Mouse (Mus musculus): ENCODE measurements at regions not wholly inside any gene's neighbourhood (a gene's known extent, or its start where the extent isn't known, plus 50 kb on each side); places are given as distances from the start of the nearest gene placed in this dataset.

DNA sequence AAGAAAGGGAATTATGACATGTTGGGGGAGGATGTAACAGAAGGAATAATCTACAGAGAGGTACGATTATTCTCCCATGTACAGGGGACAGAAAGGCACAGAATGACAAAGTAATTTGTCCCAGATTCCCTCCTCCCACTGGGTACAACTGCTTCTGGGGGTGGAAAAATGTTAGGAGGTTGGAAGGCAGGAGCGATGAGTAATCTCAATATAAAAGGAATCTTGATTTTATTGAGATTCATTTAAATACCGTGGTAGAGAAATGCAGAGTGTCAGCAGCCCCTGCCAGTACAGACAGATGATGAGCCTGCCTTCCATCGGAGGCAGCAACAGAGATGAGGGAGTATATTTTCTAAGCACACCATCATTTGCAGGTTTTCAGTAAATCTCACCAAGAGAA lies 107.1 kb upstream of the Dpt start:
- WGBS = 84% methylated on average over 4 of the region's 4 CpGs
- H3K9ac ChIP-seq = no peak overlapping the region
- no peak overlapping the region for H3K4me2 ChIP-seq
- H3K36me3 ChIP-seq = no peaks in the 10 kb centered on the region
- H3K4me1 ChIP-seq = no peaks in the 10 kb centered on the region
- no peak for ATAC-seq (ENCODE audit: insufficient read depth, low FRiP score, low read depth)
- no peaks in the 10 kb centered on the region for H3K9me3 ChIP-seq
- H3K27me3 ChIP-seq (replicated peaks) = no peaks in the 10 kb centered on the region
- H3K27ac ChIP-seq = no peak overlapping the region
- H3K4me3 ChIP-seq (replicated peaks) = no peak overlapping the region

- Histone ChIP-seq H3K9ac (no peak overlapping the region), H3K4me3 (replicated peaks) (no peak overlapping the region), H3K27me3 (replicated peaks) (no peaks in the 10 kb centered on the region), H3K4me1 (no peaks in the 10 kb centered on the region), H3K27ac (no peak overlapping the region), H3K36me3 (no peaks in the 10 kb centered on the region), H3K4me2 (no peak overlapping the region), H3K9me3 (no peaks in the 10 kb centered on the region)
- ATAC-seq (ENCODE audit: insufficient read depth, low FRiP score, low read depth) = no peak
- 61% methylated on average over 2 of the region's 2 CpGs for WGBS
Observed at GRCm38 (mm10) chr1:164684437-164684836, 112.0 kb upstream of the Dpt start.

- Histone ChIP-seq H3K9me3 (no peaks in the 10 kb centered on the region), H3K27me3 (replicated peaks) (no peaks in the 10 kb centered on the region), H3K4me2 (no peak overlapping the region), H3K4me3 (replicated peaks) (no peak overlapping the region), H3K9ac (no peak overlapping the region), H3K4me1 (no peaks in the 10 kb centered on the region), H3K36me3 (no peaks in the 10 kb centered on the region), H3K27ac (no peak overlapping the region)
- no peak for ATAC-seq (ENCODE audit: insufficient read depth, low FRiP score, low read depth)
- 89% methylated on average over 3 of the region's 3 CpGs for WGBS
Observed at GRCm38 (mm10) chr1:164683788-164684187, 112.7 kb upstream of the Dpt start.

GRCm38 (mm10) chr1:164682867-164683599 lies 113.4 kb upstream of the Dpt start:
- Histone ChIP-seq H3K4me3 (replicated peaks) (no peak overlapping the region), H3K36me3 (no peaks in the 10 kb centered on the region), H3K27me3 (replicated peaks) (no peaks in the 10 kb centered on the region), H3K9me3 (no peaks in the 10 kb centered on the region), H3K27ac (no peak overlapping the region), H3K4me1 (no peaks in the 10 kb centered on the region), H3K4me2 (no peak overlapping the region), H3K9ac (no peak overlapping the region)
- ATAC-seq (ENCODE audit: insufficient read depth, low FRiP score, low read depth) = no peak
- 74% methylated on average over 5 of the region's 5 CpGs for WGBS

- Histone ChIP-seq H3K4me3 (replicated peaks) (no peak overlapping the region), H3K27ac (no peak overlapping the region), H3K9ac (no peak overlapping the region), H3K4me2 (no peak overlapping the region), H3K9me3 (no peaks in the 10 kb centered on the region), H3K27me3 (replicated peaks) (no peaks in the 10 kb centered on the region), H3K4me1 (no peaks in the 10 kb centered on the region), H3K36me3 (no peaks in the 10 kb centered on the region)
- WGBS = 81% methylated on average over 6 of the region's 6 CpGs
- ATAC-seq (ENCODE audit: insufficient read depth, low FRiP score, low read depth) = no peak
Observed at GRCm38 (mm10) chr1:164682426-164682825, 114.0 kb upstream of the Dpt start.

DNA sequence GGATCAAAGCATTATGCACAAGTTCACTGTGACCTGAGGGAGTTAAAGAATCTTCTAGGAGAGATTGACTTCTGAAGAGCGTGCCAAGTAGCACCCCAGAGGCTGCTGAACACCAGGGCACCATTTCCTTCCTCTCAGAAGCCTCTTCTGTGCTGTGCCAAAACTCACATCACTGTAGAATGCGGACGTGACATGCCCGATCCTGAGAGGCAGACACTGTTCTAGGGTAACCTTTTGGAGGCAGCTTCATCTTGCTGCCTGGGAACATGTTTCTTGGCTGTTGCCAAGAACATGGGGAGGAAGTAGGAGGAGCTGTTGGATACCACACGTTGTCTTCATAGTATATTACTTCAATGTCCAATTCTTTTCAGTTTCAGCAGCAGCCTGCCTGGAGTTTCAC lies 114.9 kb upstream of the Dpt start:
- no peaks in the 10 kb centered on the region for H3K27me3 ChIP-seq (replicated peaks)
- WGBS = 71% methylated on average over 5 of the region's 5 CpGs
- no peaks in the 10 kb centered on the region for H3K4me1 ChIP-seq
- H3K27ac ChIP-seq = no peak overlapping the region
- no peak for ATAC-seq (ENCODE audit: insufficient read depth, low FRiP score, low read depth)
- H3K9me3 ChIP-seq = no peaks in the 10 kb centered on the region
- no peak overlapping the region for H3K4me2 ChIP-seq
- H3K36me3 ChIP-seq = no peaks in the 10 kb centered on the region
- no peak overlapping the region for H3K9ac ChIP-seq
- H3K4me3 ChIP-seq (replicated peaks) = no peak overlapping the region

DNA sequence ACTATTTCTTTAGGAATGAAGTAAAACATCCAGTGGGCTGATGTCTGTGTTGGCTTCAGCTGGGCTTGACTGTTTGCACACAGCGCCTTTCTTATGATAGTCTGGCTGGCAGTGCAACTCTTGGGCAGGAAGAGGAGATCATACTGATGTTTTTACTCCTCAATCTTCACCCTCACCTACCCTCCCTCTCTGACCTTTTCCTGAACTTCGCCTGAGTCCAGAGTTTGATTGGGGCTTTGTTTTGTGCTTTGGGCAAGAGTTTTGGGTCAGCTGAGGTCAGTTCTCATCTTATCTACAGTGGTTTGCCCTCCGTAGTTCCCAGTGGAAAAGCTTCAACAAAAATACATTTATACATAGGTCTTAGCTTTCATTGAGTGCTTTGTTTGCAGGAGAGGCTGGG lies 118.1 kb upstream of the Dpt start:
- H3K4me2 ChIP-seq = no peak overlapping the region
- no peaks in the 10 kb centered on the region for H3K4me1 ChIP-seq
- no peaks in the 10 kb centered on the region for H3K9me3 ChIP-seq
- no peaks in the 10 kb centered on the region for H3K27me3 ChIP-seq (replicated peaks)
- no peak overlapping the region for H3K9ac ChIP-seq
- 42% methylated on average over 3 of the region's 3 CpGs for WGBS
- no peak overlapping the region for H3K27ac ChIP-seq
- ATAC-seq (ENCODE audit: insufficient read depth, low FRiP score, low read depth) = no peak
- no peak overlapping the region for H3K4me3 ChIP-seq (replicated peaks)
- no peaks in the 10 kb centered on the region for H3K36me3 ChIP-seq

DNA sequence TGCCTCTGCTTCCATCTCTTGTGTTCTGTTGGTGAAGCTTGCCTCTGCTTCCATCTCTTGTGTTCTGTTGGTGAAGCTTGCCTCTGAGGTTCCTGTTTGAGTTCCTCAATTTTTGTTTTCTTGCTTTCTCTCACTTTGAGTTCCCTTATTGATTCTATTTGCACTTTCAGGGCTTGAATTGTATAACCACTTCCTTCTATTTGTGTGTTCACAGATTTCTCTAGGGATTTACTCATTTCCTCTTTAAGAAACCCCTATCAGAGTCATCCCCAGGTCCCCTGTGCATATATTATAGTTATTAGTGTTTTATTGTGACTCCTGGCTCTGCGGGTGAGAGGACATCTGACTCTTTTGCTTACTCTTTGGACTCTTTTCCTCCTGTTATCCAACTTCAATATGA lies 144.2 kb upstream of the Dpt start:
- no peak overlapping the region for H3K27ac ChIP-seq
- no peak overlapping the region for H3K4me2 ChIP-seq
- WGBS = 98% methylated on average over 1 of the region's 1 CpGs
- H3K36me3 ChIP-seq = no peaks in the 10 kb centered on the region
- H3K9me3 ChIP-seq = no peaks in the 10 kb centered on the region
- no peaks in the 10 kb centered on the region for H3K27me3 ChIP-seq (replicated peaks)
- no peak for ATAC-seq (ENCODE audit: insufficient read depth, low FRiP score, low read depth)
- no peak overlapping the region for H3K4me3 ChIP-seq (replicated peaks)
- H3K4me1 ChIP-seq = no peaks in the 10 kb centered on the region
- no peak overlapping the region for H3K9ac ChIP-seq

GRCm38 (mm10) chr1:164637901-164638462 lies 158.5 kb upstream of the Dpt start:
- no peak for ATAC-seq (ENCODE audit: insufficient read depth, low FRiP score, low read depth)

GRCm38 (mm10) chr1:164631679-164632078 lies 164.8 kb upstream of the Dpt start:
- Histone ChIP-seq H3K9me3 (no peaks in the 10 kb centered on the region), H3K27me3 (replicated peaks) (no peaks in the 10 kb centered on the region), H3K36me3 (no peaks in the 10 kb centered on the region), H3K9ac (no peak overlapping the region), H3K4me3 (replicated peaks) (no peak overlapping the region), H3K4me2 (no peak overlapping the region), H3K27ac (no peak overlapping the region), H3K4me1 (no peaks in the 10 kb centered on the region)
- 76% methylated on average over 6 of the region's 6 CpGs for WGBS
- ATAC-seq (ENCODE audit: insufficient read depth, low FRiP score, low read depth) = no peak

More at GRCm38 (mm10) chr1:164637901-164638462, 158.5 kb upstream of the Dpt start:
- H3K4me3 ChIP-seq (replicated peaks) = no peak overlapping the region
- no peaks in the 10 kb centered on the region for H3K9me3 ChIP-seq
- 84% methylated on average over 7 of the region's 7 CpGs for WGBS
- H3K9ac ChIP-seq = no peak overlapping the region
- H3K4me2 ChIP-seq = no peak overlapping the region
- no peak overlapping the region for H3K27ac ChIP-seq
- H3K4me1 ChIP-seq = no peaks in the 10 kb centered on the region
- H3K27me3 ChIP-seq (replicated peaks) = no peaks in the 10 kb centered on the region
- no peaks in the 10 kb centered on the region for H3K36me3 ChIP-seq

DNA sequence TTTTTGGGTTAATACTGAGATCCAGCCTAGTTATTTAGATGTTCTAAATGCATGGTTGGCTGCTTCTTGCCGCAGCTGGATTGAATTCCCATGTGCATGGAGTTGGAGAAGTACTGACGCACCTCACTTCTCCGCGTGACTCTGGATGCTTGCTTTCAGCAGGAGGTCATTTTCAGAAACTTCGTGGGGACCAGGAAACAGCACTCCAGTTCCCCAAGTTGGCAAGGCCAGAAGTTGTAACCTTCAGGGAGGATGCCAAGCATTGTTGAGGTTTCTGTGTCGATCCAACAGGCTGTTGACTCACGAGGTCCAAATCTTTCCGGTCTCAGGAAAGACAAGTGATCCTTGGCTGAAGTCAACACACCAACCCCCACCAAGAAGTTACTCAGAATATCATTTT lies 167.6 kb upstream of the Dpt start:
- 87% methylated on average over 8 of the region's 8 CpGs for WGBS
- no peak for ATAC-seq (ENCODE audit: insufficient read depth, low FRiP score, low read depth)
- H3K9me3 ChIP-seq = no peaks in the 10 kb centered on the region
- H3K27me3 ChIP-seq (replicated peaks) = no peaks in the 10 kb centered on the region
- H3K4me3 ChIP-seq (replicated peaks) = no peak overlapping the region
- no peaks in the 10 kb centered on the region for H3K4me1 ChIP-seq
- no peak overlapping the region for H3K27ac ChIP-seq
- H3K9ac ChIP-seq = no peak overlapping the region
- no peak overlapping the region for H3K4me2 ChIP-seq
- no peaks in the 10 kb centered on the region for H3K36me3 ChIP-seq

DNA sequence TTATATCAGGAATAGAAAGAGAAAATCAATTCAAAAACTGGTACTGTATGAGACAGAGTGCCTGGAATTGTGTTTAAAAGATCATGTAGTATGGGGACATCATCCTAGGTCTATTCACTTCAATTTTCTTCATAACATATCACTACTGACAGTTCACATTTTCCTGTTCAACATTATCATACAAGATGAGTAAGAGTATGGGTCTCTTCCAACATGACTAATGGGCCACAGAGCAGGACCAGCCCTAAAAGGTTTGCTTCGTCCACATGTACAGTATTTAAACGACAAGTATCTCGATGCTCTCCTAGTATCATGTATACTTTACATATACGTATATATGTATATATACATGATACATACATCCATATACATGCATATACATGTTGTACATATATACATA lies 164.8 kb upstream of the Atp1b1 start:
- Histone ChIP-seq H3K27me3 (replicated peaks) (no peaks in the 10 kb centered on the region), H3K9ac (no peak overlapping the region), H3K4me2 (no peak overlapping the region), H3K9me3 (no peaks in the 10 kb centered on the region), H3K36me3 (no peaks in the 10 kb centered on the region), H3K27ac (no peak overlapping the region), H3K4me1 (no peaks in the 10 kb centered on the region), H3K4me3 (replicated peaks) (no peak overlapping the region)
- ATAC-seq (ENCODE audit: insufficient read depth, low FRiP score, low read depth) = no peak
- WGBS = 86% methylated on average over 4 of the region's 4 CpGs

DNA sequence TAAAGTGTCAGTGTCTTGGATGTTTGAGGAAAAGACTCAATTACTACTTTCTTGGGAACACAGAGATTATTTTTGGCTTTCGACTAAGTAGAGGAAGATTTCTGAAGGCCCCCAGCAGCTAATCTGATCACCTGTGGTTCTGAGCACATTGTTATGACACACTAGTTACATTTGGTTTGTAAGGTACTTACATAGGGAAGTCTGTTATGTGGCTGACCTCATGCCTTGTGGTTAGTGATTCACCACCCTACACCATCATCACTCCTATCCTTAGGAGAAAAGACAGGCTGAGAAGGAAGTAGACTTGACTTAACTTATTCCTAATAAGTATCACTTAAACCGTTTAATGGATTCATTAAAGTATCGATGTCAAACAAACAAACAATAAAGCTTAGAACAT lies 164.3 kb upstream of the Atp1b1 start:
- Histone ChIP-seq H3K4me2 (no peak overlapping the region), H3K27me3 (replicated peaks) (no peaks in the 10 kb centered on the region), H3K4me1 (no peaks in the 10 kb centered on the region), H3K36me3 (no peaks in the 10 kb centered on the region), H3K27ac (no peak overlapping the region), H3K4me3 (replicated peaks) (no peak overlapping the region), H3K9ac (no peak overlapping the region), H3K9me3 (no peaks in the 10 kb centered on the region)
- no peak for ATAC-seq (ENCODE audit: insufficient read depth, low FRiP score, low read depth)
- 81% methylated on average over 3 of the region's 3 CpGs for WGBS
